Mouse (Mus musculus) hindbrain, embryonic 14.5 days (tissue): ENCODE data around the gene Avil. TPM values are rescaled to one million over a fixed set of nuclear protein-coding genes. Genes with fewer than 3 reads are reported as not detected.
A peak's percentile ranks its signal among the peaks of the same experiment; 100 is the strongest.

Experiments used
- ATAC-seq: fragments of 200-750 bp; cut with Nextera tagmentation; 2 replicates; pipeline ENCODE4 v1.8.0; 2017; ENCODE audit warnings: moderate number of reproducible peaks, mild to moderate bottlenecking, moderate TSS enrichment, moderate library complexity; ENCODE audit not compliant: low FRiP score
- DNase-seq: peaks from one replicate; pipeline ENCODE4 v3.0.0-alpha.2; 2015; ENCODE audit warnings: low spot score
- H3K27ac ChIP-seq: fragments of 300-500 bp; sonication (generic); 2 replicates; pipeline ENCODE4 v1.5.1; 2014; ENCODE audit warnings: mild to moderate bottlenecking, moderate library complexity
- H3K27me3 ChIP-seq: fragments of 300-500 bp; sonication (generic); 2 replicates; pipeline ENCODE4 v1.6.1; 2014; ENCODE audit warnings: mild to moderate bottlenecking, low read length, mixed read lengths; ENCODE audit not compliant: control insufficient read depth, insufficient read depth
- H3K36me3 ChIP-seq: fragments of 300-500 bp; sonication (generic); replicated peaks from 2 replicates; pipeline ENCODE4 v1.6.1; 2014; ENCODE audit not compliant: control insufficient read depth, insufficient read depth
- H3K4me1 ChIP-seq: fragments of 300-500 bp; sonication (generic); replicated peaks from 2 replicates; pipeline ENCODE4 v1.6.1; 2014; ENCODE audit warnings: antibody characterized with exemption, low read length, mixed read lengths; ENCODE audit not compliant: control insufficient read depth, insufficient read depth
- H3K4me2 ChIP-seq: fragments of 300-500 bp; sonication (generic); replicated peaks from 2 replicates; pipeline ENCODE4 v1.6.1; 2014; ENCODE audit warnings: mild to moderate bottlenecking, moderate library complexity
- H3K4me3 ChIP-seq: fragments of 300-500 bp; sonication (generic); replicated peaks from 2 replicates; pipeline ENCODE4 v1.5.1; 2014; ENCODE audit warnings: mild to moderate bottlenecking, low read length
- H3K9ac ChIP-seq: fragments of 300-500 bp; sonication (generic); 2 replicates; pipeline ENCODE4 v1.6.1; 2014
- H3K9me3 ChIP-seq: fragments of 300-500 bp; sonication (generic); 2 replicates; pipeline ENCODE4 v1.6.1; 2016; ENCODE audit warnings: low read length; ENCODE audit not compliant: control insufficient read depth
- WGBS: fragments of 180-500 bp; shearing (Covaris S2); extraction: QIAGEN DNeasy Blood & Tissue Kit; methylation state at CpG from one replicate; pipeline ENCODE4 v1.1.7; 2014; 5-methylcytosine and 5-hydroxymethylcytosine counted together
- polyA plus RNA-seq: library from polyadenylated mRNA; unstranded; fragments of >200 nt; fragmentation: Nextera tagmentation; extraction: Ambion mirVana; gene quantifications from 2 replicates; pipeline ENCODE4 v1.2.1, GENCODE M21; 2014

Gene Avil
- polyA plus RNA-seq, 1 experiment from 2014 or later, result 0.60 TPM

GRCm38 (mm10) chr10:126963821-126964220 is 36.7 kb upstream of the Avil start:
- no peaks in the 10 kb centered on the region for H3K9me3 ChIP-seq
- no peak overlapping the region for H3K27ac ChIP-seq
- no peak overlapping the region for H3K9ac ChIP-seq
- no peak overlapping the region for H3K4me2 ChIP-seq
- no peak overlapping the region for H3K4me3 ChIP-seq
- peaks cover 46% of the 10 kb centered on the region for H3K27me3 ChIP-seq
- ATAC-seq (no peak), DNase-seq (no peak)
- 95% methylated on average over 8 of the region's 8 CpGs for WGBS
- no peaks in the 10 kb centered on the region; the same call in 1 of the 2 replicates for H3K4me1 ChIP-seq
- no peaks in the 10 kb centered on the region for H3K36me3 ChIP-seq

- Histone ChIP-seq H3K27me3 (peaks cover 24% of the 10 kb centered on the region), H3K4me2 (peak overlapping the region; percentile 22; the same call in 1 of the 2 replicates), H3K9ac (no peak overlapping the region)
Observed at GRCm38 (mm10) chr10:126971363-126972050, 29.0 kb upstream of the Avil start.

GRCm38 (mm10) chr10:126972051-126972725 is 28.3 kb upstream of the Avil start:
- DNase-seq, result no peak
- peak; percentile 51; the same call in 1 of the 2 replicates for ATAC-seq
- Histone ChIP-seq H3K9me3 (no peaks in the 10 kb centered on the region), H3K9ac (peak overlapping the region; percentile 11; the same call in 1 of the 2 replicates), H3K4me1 (peaks cover 5% of the 10 kb centered on the region; the same call in 1 of the 2 replicates), H3K36me3 (no peaks in the 10 kb centered on the region), H3K27ac (no peak overlapping the region), H3K4me3 (no peak overlapping the region), H3K27me3 (peaks cover 24% of the 10 kb centered on the region), H3K4me2 (peak overlapping the region; percentile 22)
- 8% methylated on average over 13 of the region's 13 CpGs for WGBS

More at GRCm38 (mm10) chr10:126971363-126972050, 29.0 kb upstream of the Avil start:
- Histone ChIP-seq H3K36me3 (no peaks in the 10 kb centered on the region), H3K4me1 (peaks cover 5% of the 10 kb centered on the region; the same call in 1 of the 2 replicates), H3K9me3 (no peaks in the 10 kb centered on the region), H3K4me3 (no peak overlapping the region), H3K27ac (no peak overlapping the region)
- no peak for DNase-seq
- ATAC-seq, result no peak
- WGBS, result 8% methylated on average over 12 of the region's 12 CpGs

- H3K4me1 ChIP-seq, result peaks cover 5% of the 10 kb centered on the region; the same call in 1 of the 2 replicates
- WGBS, result 28% methylated on average over 7 of the region's 7 CpGs
- H3K9ac ChIP-seq, result no peak overlapping the region
- H3K4me3 ChIP-seq, result no peak overlapping the region
- peaks cover 24% of the 10 kb centered on the region for H3K27me3 ChIP-seq
- H3K4me2 ChIP-seq, result no peak overlapping the region
- ATAC-seq (no peak), DNase-seq (no peak)
- no peaks in the 10 kb centered on the region for H3K36me3 ChIP-seq
- H3K27ac ChIP-seq, result no peak overlapping the region
- H3K9me3 ChIP-seq, result no peaks in the 10 kb centered on the region
Observed at GRCm38 (mm10) chr10:126972988-126973387, 27.5 kb upstream of the Avil start.

- DNase-seq (no peak), ATAC-seq (no peak)
- H3K9me3 ChIP-seq, result no peaks in the 10 kb centered on the region
- peaks cover 17% of the 10 kb centered on the region for H3K27me3 ChIP-seq
- H3K9ac ChIP-seq, result no peak overlapping the region
- H3K27ac ChIP-seq, result no peak overlapping the region
- peaks cover 10% of the 10 kb centered on the region; the same call in 1 of the 2 replicates for H3K4me1 ChIP-seq
- H3K4me3 ChIP-seq, result no peak overlapping the region
- WGBS, result 83% methylated on average over 6 of the region's 6 CpGs
- no peak overlapping the region for H3K4me2 ChIP-seq
- H3K36me3 ChIP-seq, result no peaks in the 10 kb centered on the region
Observed at GRCm38 (mm10) chr10:126975706-126976105, 24.8 kb upstream of the Avil start.

- WGBS, result 17% methylated on average over 4 of the region's 4 CpGs
- Histone ChIP-seq H3K9ac (no peak overlapping the region), H3K9me3 (no peaks in the 10 kb centered on the region), H3K36me3 (no peaks in the 10 kb centered on the region), H3K4me3 (no peak overlapping the region), H3K27me3 (peaks cover 15% of the 10 kb centered on the region), H3K4me2 (no peak overlapping the region), H3K27ac (no peak overlapping the region), H3K4me1 (peaks cover 21% of the 10 kb centered on the region)
- DNase-seq (no peak), ATAC-seq (no peak)
Observed at GRCm38 (mm10) chr10:126977076-126977475, 23.4 kb upstream of the Avil start.

- peak; percentile 97 for DNase-seq
- Histone ChIP-seq H3K4me2 (peak within 1 kb of the TSS; percentile 76), H3K27ac (peak within 1 kb of the TSS; percentile 99), H3K9me3 (no peaks in the 10 kb centered on the region), H3K4me3 (peak within 1 kb of the TSS; percentile 92), H3K4me1 (peaks cover 32% of the 10 kb centered on the region), H3K9ac (peak within 1 kb of the TSS; percentile 93), H3K36me3 (no peaks in the 10 kb centered on the region), H3K27me3 (peaks cover 2% of the 10 kb centered on the region; the same call in 1 of the 2 replicates)
- ATAC-seq, result peak; percentile 93
- WGBS, result under 1% methylated on average over 46 of the region's 56 CpGs
Observed at GRCm38 (mm10) chr10:126978277-126978994, 22.1 kb upstream of the Avil start, which contains the start of gene Ctdsp2. Gene Ctdsp2, plus strand, starts transcription at chr10:126978717.

- H3K36me3 ChIP-seq, result no peaks in the 10 kb centered on the region
- DNase-seq (no peak), ATAC-seq (peak; percentile 3; the same call in 1 of the 2 replicates)
- under 1% methylated on average over 48 of the region's 62 CpGs for WGBS
- no peaks in the 10 kb centered on the region for H3K27me3 ChIP-seq
- H3K4me1 ChIP-seq, result peaks cover 39% of the 10 kb centered on the region
- no peaks in the 10 kb centered on the region for H3K9me3 ChIP-seq
- H3K27ac ChIP-seq, result peak overlapping the region; percentile 99
- peak overlapping the region; percentile 92 for H3K4me3 ChIP-seq
- H3K9ac ChIP-seq, result peak overlapping the region; percentile 93
- H3K4me2 ChIP-seq, result peak overlapping the region; percentile 76
Observed at GRCm38 (mm10) chr10:126979121-126979635, 21.3 kb upstream of the Avil start.
